ENCODE assay signal across 11 mouse cellular contexts in the genomic region with DNA sequence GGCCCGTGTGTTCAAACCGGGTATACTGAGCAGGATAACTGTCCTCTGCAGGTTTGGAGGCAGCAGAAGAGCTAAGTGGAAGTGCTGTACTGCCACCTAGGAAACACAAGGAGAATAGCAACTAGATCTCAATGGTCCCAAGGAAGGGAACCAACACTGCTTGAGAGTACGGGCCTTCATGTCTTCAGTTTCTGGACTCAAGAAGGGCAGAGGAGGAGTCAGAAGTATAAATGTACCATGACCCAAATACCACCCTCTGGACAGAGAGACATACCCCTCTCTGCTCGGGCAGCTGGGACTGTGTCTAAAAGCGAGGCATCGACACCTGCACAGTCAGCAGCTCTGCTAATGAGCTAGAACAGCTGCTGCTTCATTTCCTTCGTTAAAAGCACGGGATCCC. TPM values are rescaled to one million over a fixed set of nuclear protein-coding genes. Genes with fewer than 3 reads are reported as not detected.
DNase-seq lines count a peak whose midpoint lies in the region; ATAC-seq lines count a peak whose summit lies in the region.
"Had no signal": no experiment of that assay in that cellular context is flagged by ENCODE, and none has a peak within 500 bp of the region (broad histone marks: within the 10 kb centered on the region; RNA-seq: fewer than 3 reads in every experiment).

No protein-coding gene starts in this region.

- peaks cover 8% of the 10 kb centered on the region for H3K4me1 ChIP-seq in forebrain, embryonic 16.5 days (replicated peaks; ENCODE audit: control insufficient read depth, insufficient read depth, low read length)
- H3K4me1 ChIP-seq: embryonic facial prominence, embryonic 12.5 days had no signal

- ATAC-seq in forebrain, embryonic 16.5 days, result peak; percentile 24; the same call in 1 of the 2 replicates

- H3K4me2 ChIP-seq in forebrain, embryonic 16.5 days (ENCODE audit: low read length), result no peak overlapping the region
- H3K4me2 ChIP-seq: embryonic facial prominence, embryonic 12.5 days; hindbrain, embryonic 15.5 days had no signal

- 42% methylated on average over 8 of the region's 8 CpGs for WGBS in forebrain, embryonic 16.5 days

- no peak overlapping the region for H3K4me3 ChIP-seq in forebrain, embryonic 16.5 days (replicated peaks; ENCODE audit: low read length)
- H3K4me3 ChIP-seq: embryonic facial prominence, embryonic 12.5 days; hindbrain, embryonic 15.5 days had no signal

- DNase-seq in adrenal gland, adult 8-10 months, result peak; percentile 2
- no peak for DNase-seq in adrenal gland, postnatal 25 days
- peak; percentile 5 for DNase-seq in kidney, postnatal 14 days
- no peak for DNase-seq in kidney, adult 11 months
- peak; percentile 57 for DNase-seq in A20 (ENCODE audit: low read depth, low spot score)
- no peak for DNase-seq in urinary bladder, postnatal 25 days (ENCODE audit: low spot score)
- no peak for DNase-seq in urinary bladder, postnatal 4 days (ENCODE audit: low spot score in 2 of 2)

- H3K9ac ChIP-seq in forebrain, embryonic 16.5 days (replicated peaks; ENCODE audit: low read depth, low read length), result no peak overlapping the region
- H3K9ac ChIP-seq: embryonic facial prominence, embryonic 12.5 days; hindbrain, embryonic 15.5 days had no signal

- no peaks in the 10 kb centered on the region for H3K27me3 ChIP-seq in forebrain, embryonic 16.5 days (replicated peaks; ENCODE audit: control insufficient read depth, insufficient read depth, low read length)
- H3K27me3 ChIP-seq: embryonic facial prominence, embryonic 12.5 days; hindbrain, embryonic 15.5 days had no signal

- no peak overlapping the region for H3K27ac ChIP-seq in forebrain, embryonic 16.5 days (ENCODE audit: low read length)
- H3K27ac ChIP-seq: embryonic facial prominence, embryonic 12.5 days; hindbrain, embryonic 15.5 days; macrophage had no signal

- no peaks in the 10 kb centered on the region for H3K36me3 ChIP-seq in forebrain, embryonic 16.5 days (ENCODE audit: control insufficient read depth, insufficient read depth)
- H3K36me3 ChIP-seq: embryonic facial prominence, embryonic 12.5 days; hindbrain, embryonic 15.5 days had no signal

- H3K9me3 ChIP-seq in forebrain, embryonic 16.5 days (ENCODE audit: control insufficient read depth, low read length), result no peaks in the 10 kb centered on the region
- H3K9me3 ChIP-seq: embryonic facial prominence, embryonic 12.5 days; hindbrain, embryonic 15.5 days had no signal

RNA-seq across cellular contexts. Expression of a gene that starts 27.7 kb away (rescaled TPM):
- total RNA-seq in adrenal gland, adult 8-10 months (2022), result 1 to 10 TPM; 2.3 to 9.6 (median 5.9) TPM
- 1.6 and 5.3 TPM in 2 replicates for total RNA-seq in adrenal gland, postnatal 25 days (2021)
- 0.16 and 0.28 TPM in 2 replicates for polyA plus RNA-seq in forebrain, embryonic 16.5 days (2015; fragmentation: Nextera tagmentation; extraction: Ambion mirVana)
- polyA plus RNA-seq: macrophage had no signal

Comparison
In these comparisons a context has a peak if more than half of its experiments do, and no peak if none do; other contexts are left out.
1. DNase-seq: peak in adrenal gland, adult 8-10 months (single experiment), kidney, postnatal 14 days (single experiment) and A20 (single experiment); none in adrenal gland, postnatal 25 days (single experiment), kidney, adult 11 months (single experiment), urinary bladder, postnatal 25 days (single experiment) and urinary bladder, postnatal 4 days (0 of 2).